27 mouse cellular contexts compared by ENCODE assay signal in the genomic region with DNA sequence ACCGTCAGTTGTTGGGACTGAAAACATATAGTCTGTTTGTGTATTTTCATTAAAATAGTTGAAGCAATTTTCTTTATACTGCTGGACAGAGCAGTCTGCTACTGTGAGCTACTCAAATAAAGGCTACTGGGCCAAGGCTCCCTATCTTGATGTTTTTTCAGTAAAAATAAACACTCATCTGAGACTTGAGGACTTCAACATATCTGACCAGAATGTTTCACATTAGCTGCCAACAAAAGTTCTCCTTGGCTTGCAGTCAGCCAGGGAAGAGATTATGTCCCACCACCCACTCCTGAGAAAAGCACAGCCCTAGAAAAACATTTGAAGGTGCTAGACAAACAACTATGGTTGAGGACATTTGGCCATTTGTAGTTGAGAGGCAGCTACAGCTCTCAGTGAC.
DNase-seq lines count a peak whose midpoint lies in the region; ATAC-seq and TF ChIP-seq lines count a peak whose summit lies in the region.
"Had no signal": no experiment of that assay in that cellular context is flagged by ENCODE, and none has a peak within 500 bp of the region (broad histone marks: within the 10 kb centered on the region; RNA-seq: fewer than 3 reads in every experiment).

No protein-coding gene starts in this region.

- TF ChIP-seq CTCF in hindbrain, postnatal 0 days (IDR thresholded peaks at IDR 0.05; ENCODE audit: low read depth): no peak

- no peak overlapping the region for H3K4me3 ChIP-seq in hindbrain, embryonic 14.5 days (replicated peaks; ENCODE audit: low read length)
- no peak overlapping the region for H3K4me3 ChIP-seq in hindbrain, postnatal 0 days (ENCODE audit: low read length)
- H3K4me3 ChIP-seq: embryonic facial prominence, embryonic 10.5 days; embryonic facial prominence, embryonic 13.5 days; erythroblast, embryonic 14.5 days; forebrain, embryonic 12.5 days; forebrain, embryonic 15.5 days; heart, adult 2 months; heart, embryonic 10.5 days; heart, embryonic 13.5 days; hindbrain, embryonic 15.5 days had no signal

- no peak overlapping the region for H3K27ac ChIP-seq in hindbrain, embryonic 14.5 days
- no peak overlapping the region for H3K27ac ChIP-seq in hindbrain, postnatal 0 days
- H3K27ac ChIP-seq: embryonic facial prominence, embryonic 10.5 days; embryonic facial prominence, embryonic 13.5 days; forebrain, embryonic 12.5 days; forebrain, embryonic 15.5 days; heart, adult 2 months; heart, embryonic 10.5 days; heart, embryonic 13.5 days; hindbrain, embryonic 15.5 days had no signal

- H3K36me3 ChIP-seq in hindbrain, embryonic 14.5 days (replicated peaks; ENCODE audit: control insufficient read depth, insufficient read depth): no peaks in the 10 kb centered on the region
- H3K36me3 ChIP-seq in hindbrain, postnatal 0 days (ENCODE audit: insufficient read depth, low read length): no peaks in the 10 kb centered on the region
- H3K36me3 ChIP-seq: embryonic facial prominence, embryonic 10.5 days; embryonic facial prominence, embryonic 13.5 days; forebrain, embryonic 12.5 days; forebrain, embryonic 15.5 days; heart, embryonic 10.5 days; heart, embryonic 13.5 days; hindbrain, embryonic 15.5 days had no signal

- no peak for ATAC-seq in hindbrain, embryonic 14.5 days (ENCODE audit: low FRiP score)
- ATAC-seq in hindbrain, postnatal 0 days: no peak
- ATAC-seq: activated CD4-positive, CD25-positive, alpha-beta regulatory T cell, adult 4 months; forebrain, embryonic 15.5 days had no signal

- no peak overlapping the region for H3K4me2 ChIP-seq in hindbrain, embryonic 14.5 days (replicated peaks)
- H3K4me2 ChIP-seq in hindbrain, postnatal 0 days (ENCODE audit: low read depth, low read length): no peak overlapping the region
- H3K4me2 ChIP-seq: embryonic facial prominence, embryonic 13.5 days; forebrain, embryonic 12.5 days; forebrain, embryonic 15.5 days; heart, embryonic 13.5 days; hindbrain, embryonic 15.5 days had no signal

- H3K27me3 ChIP-seq in hindbrain, embryonic 14.5 days (ENCODE audit: control insufficient read depth, insufficient read depth, low read length): no peaks in the 10 kb centered on the region
- H3K27me3 ChIP-seq in hindbrain, postnatal 0 days (ENCODE audit: insufficient read depth, low read length): no peaks in the 10 kb centered on the region
- H3K27me3 ChIP-seq: embryonic facial prominence, embryonic 13.5 days; forebrain, embryonic 12.5 days; forebrain, embryonic 15.5 days; heart, embryonic 13.5 days; hindbrain, embryonic 15.5 days had no signal

- DNase-seq in hindbrain, embryonic 14.5 days (ENCODE audit: low spot score): peak; percentile 22
- no peak for DNase-seq in hindbrain, postnatal 0 days (ENCODE audit: low spot score)
- peak; percentile 3 for DNase-seq in ovary, postnatal 36 days (ENCODE audit: low spot score)
- no peak for DNase-seq in ovary, postnatal 10 days (ENCODE audit: low spot score)
- peak; percentile 5 for DNase-seq in lung, postnatal 10 days
- peak; percentile 16 for DNase-seq in lung, postnatal 36 days
- no peak for DNase-seq in heart, adult 11 months
- DNase-seq in cerebellum, adult 11 months: no peak
- DNase-seq: adrenal gland, adult 8-10 months; adrenal gland, postnatal 36 days; cerebellum, adult 8-10 months; cerebellum, postnatal 10 days; cerebellum, postnatal 36 days; embryo, embryonic 11 days; gastrocnemius, postnatal 25 days; heart, adult 2 months; heart, postnatal 14 days; heart, postnatal 4 days had no signal

- H3K4me1 ChIP-seq in hindbrain, embryonic 14.5 days (replicated peaks; ENCODE audit: control insufficient read depth, insufficient read depth, low read length): no peaks in the 10 kb centered on the region
- H3K4me1 ChIP-seq in hindbrain, postnatal 0 days (ENCODE audit: insufficient read depth, low read length): no peaks in the 10 kb centered on the region
- H3K4me1 ChIP-seq: embryonic facial prominence, embryonic 10.5 days; embryonic facial prominence, embryonic 13.5 days; heart, embryonic 10.5 days; hindbrain, embryonic 15.5 days had no signal

- H3K9me3 ChIP-seq in hindbrain, embryonic 14.5 days (ENCODE audit: control insufficient read depth, low read length): no peaks in the 10 kb centered on the region
- no peaks in the 10 kb centered on the region for H3K9me3 ChIP-seq in hindbrain, postnatal 0 days (ENCODE audit: low read length)
- H3K9me3 ChIP-seq: embryonic facial prominence, embryonic 10.5 days; embryonic facial prominence, embryonic 13.5 days; forebrain, embryonic 12.5 days; forebrain, embryonic 15.5 days; heart, embryonic 10.5 days; heart, embryonic 13.5 days; hindbrain, embryonic 15.5 days had no signal

- 95% methylated on average over 1 of the region's 1 CpGs for WGBS in hindbrain, embryonic 14.5 days
- 85% methylated on average over 1 of the region's 1 CpGs for WGBS in hindbrain, postnatal 0 days

- H3K9ac ChIP-seq in hindbrain, embryonic 14.5 days: no peak overlapping the region
- no peak overlapping the region for H3K9ac ChIP-seq in hindbrain, postnatal 0 days (replicated peaks; ENCODE audit: low read length)
- H3K9ac ChIP-seq: embryonic facial prominence, embryonic 13.5 days; forebrain, embryonic 12.5 days; forebrain, embryonic 15.5 days; heart, embryonic 13.5 days; hindbrain, embryonic 15.5 days had no signal

Comparison
In these comparisons a context has a peak if more than half of its experiments do, and no peak if none do; other contexts are left out.
1. DNase-seq: peak in hindbrain, embryonic 14.5 days (single experiment), ovary, postnatal 36 days (single experiment), lung, postnatal 10 days (single experiment) and lung, postnatal 36 days (single experiment); none in hindbrain, postnatal 0 days (single experiment), ovary, postnatal 10 days (single experiment), heart, adult 11 months (single experiment) and cerebellum, adult 11 months (single experiment).